Mouse (Mus musculus): ENCODE data around the gene Msgn1. TPM values are rescaled to one million over a fixed set of nuclear protein-coding genes. Genes with fewer than 3 reads are reported as not detected.

Msgn1 gene
- polyA plus RNA-seq, 1 experiment: not detected

GRCm38 (mm10) chr12:11210361-11210760 is 1.6 kb upstream of the Msgn1 start:
- Histone ChIP-seq H3K79me2 (ENCODE audit: control insufficient read depth, insufficient read depth) (no peaks in the 10 kb centered on the region), H3K27me3 (ENCODE audit: control insufficient read depth, insufficient read depth, insufficient read length) (peaks cover 5% of the 10 kb centered on the region), H3K4me3 (ENCODE audit: insufficient read depth, poor library complexity, severe bottlenecking) (no peak overlapping the region), H3ac (ENCODE audit: control insufficient read depth, insufficient read length, low read depth) (no peak overlapping the region), H3K36me3 (ENCODE audit: control insufficient read depth, insufficient read depth) (no peaks in the 10 kb centered on the region), H3K79me3 (ENCODE audit: low read depth) (no peaks in the 10 kb centered on the region)
- TF ChIP-seq MAX (IDR thresholded peaks at IDR 0.05): no peak
- TF ChIP-seq USF1 (IDR thresholded peaks at IDR 0.05; ENCODE audit: low read depth): no peak
- TF ChIP-seq CTCF (IDR thresholded peaks at IDR 0.05; ENCODE audit: control insufficient read depth, insufficient read depth, insufficient read length): no peak
- TF ChIP-seq FOSL1 (IDR thresholded peaks at IDR 0.05; ENCODE audit: insufficient read depth, low read length, poor library complexity, severe bottlenecking): no peak
- no peak for TF ChIP-seq CEBPB (IDR thresholded peaks at IDR 0.05; ENCODE audit: low read depth)
- TF ChIP-seq MYOD1 (IDR thresholded peaks at IDR 0.05; ENCODE audit: control insufficient read depth, insufficient read length, low read depth): no peak
- TF ChIP-seq MYOG (IDR thresholded peaks at IDR 0.05; ENCODE audit: control insufficient read depth, extremely low read depth, insufficient read length): no peak

GRCm38 (mm10) chr12:11209636-11210035 is 864 bp upstream of the Msgn1 start:
- no peaks in the 10 kb centered on the region for H3K36me3 ChIP-seq (ENCODE audit: control insufficient read depth, insufficient read depth)
- H3K27me3 ChIP-seq (ENCODE audit: control insufficient read depth, insufficient read depth, insufficient read length): peaks cover 5% of the 10 kb centered on the region
- no peaks in the 10 kb centered on the region for H3K79me3 ChIP-seq (ENCODE audit: low read depth)
- H3K4me3 ChIP-seq (ENCODE audit: insufficient read depth, poor library complexity, severe bottlenecking): no peak overlapping the region
- H3ac ChIP-seq (ENCODE audit: control insufficient read depth, insufficient read length, low read depth): no peak overlapping the region
- no peaks in the 10 kb centered on the region for H3K79me2 ChIP-seq (ENCODE audit: control insufficient read depth, insufficient read depth)
- no peak for TF ChIP-seq MYOD1 (IDR thresholded peaks at IDR 0.05; ENCODE audit: control insufficient read depth, insufficient read length, low read depth)
- TF ChIP-seq FOSL1 (IDR thresholded peaks at IDR 0.05; ENCODE audit: insufficient read depth, low read length, poor library complexity, severe bottlenecking): no peak
- no peak for TF ChIP-seq CTCF (IDR thresholded peaks at IDR 0.05; ENCODE audit: control insufficient read depth, insufficient read depth, insufficient read length)
- TF ChIP-seq USF1 (IDR thresholded peaks at IDR 0.05; ENCODE audit: low read depth): no peak

GRCm38 (mm10) chr12:11206321-11206720 is 2.5 kb downstream of the Msgn1 start:
- TF ChIP-seq FOSL1 (IDR thresholded peaks at IDR 0.05; ENCODE audit: insufficient read depth, low read length, poor library complexity, severe bottlenecking) (no peak), CTCF (IDR thresholded peaks at IDR 0.05; ENCODE audit: control insufficient read depth, insufficient read depth, insufficient read length) (no peak)
- no peak overlapping the region for H3K4me3 ChIP-seq (ENCODE audit: insufficient read depth, poor library complexity, severe bottlenecking)
- H3K27me3 ChIP-seq (ENCODE audit: control insufficient read depth, insufficient read depth, insufficient read length): peaks cover 5% of the 10 kb centered on the region
- no peaks in the 10 kb centered on the region for H3K79me3 ChIP-seq (ENCODE audit: low read depth)
- H3ac ChIP-seq (ENCODE audit: control insufficient read depth, insufficient read length, low read depth): no peak overlapping the region
- H3K79me2 ChIP-seq (ENCODE audit: control insufficient read depth, insufficient read depth): no peaks in the 10 kb centered on the region
- H3K36me3 ChIP-seq (ENCODE audit: control insufficient read depth, insufficient read depth): no peaks in the 10 kb centered on the region

- Histone ChIP-seq H3K79me2 (ENCODE audit: control insufficient read depth, insufficient read depth) (no peaks in the 10 kb centered on the region), H3K27me3 (ENCODE audit: control insufficient read depth, insufficient read depth, insufficient read length) (peaks cover 5% of the 10 kb centered on the region), H3K36me3 (ENCODE audit: control insufficient read depth, insufficient read depth) (no peaks in the 10 kb centered on the region), H3K4me3 (ENCODE audit: insufficient read depth, poor library complexity, severe bottlenecking) (no peak overlapping the region), H3K79me3 (ENCODE audit: low read depth) (no peaks in the 10 kb centered on the region), H3ac (ENCODE audit: control insufficient read depth, insufficient read length, low read depth) (no peak overlapping the region)
- no peak for TF ChIP-seq MYOG (IDR thresholded peaks at IDR 0.05; ENCODE audit: control insufficient read depth, extremely low read depth, insufficient read length)
- TF ChIP-seq FOSL1 (IDR thresholded peaks at IDR 0.05; ENCODE audit: insufficient read depth, low read length, poor library complexity, severe bottlenecking): no peak
- no peak for TF ChIP-seq CTCF (IDR thresholded peaks at IDR 0.05; ENCODE audit: control insufficient read depth, insufficient read depth, insufficient read length)
- TF ChIP-seq USF1 (IDR thresholded peaks at IDR 0.05; ENCODE audit: low read depth): no peak
- no peak for TF ChIP-seq MAX (IDR thresholded peaks at IDR 0.05)
- TF ChIP-seq MYOD1 (IDR thresholded peaks at IDR 0.05; ENCODE audit: control insufficient read depth, insufficient read length, low read depth): no peak
- TF ChIP-seq CEBPB (IDR thresholded peaks at IDR 0.05; ENCODE audit: low read depth): no peak
Observed at GRCm38 (mm10) chr12:11203694-11204665, 4.8 kb downstream of the Msgn1 start.

- Histone ChIP-seq H3K4me3 (ENCODE audit: insufficient read depth, poor library complexity, severe bottlenecking) (no peak overlapping the region), H3K79me3 (ENCODE audit: low read depth) (no peaks in the 10 kb centered on the region), H3K27me3 (ENCODE audit: control insufficient read depth, insufficient read depth, insufficient read length) (no peaks in the 10 kb centered on the region), H3K79me2 (ENCODE audit: control insufficient read depth, insufficient read depth) (no peaks in the 10 kb centered on the region), H3K36me3 (ENCODE audit: control insufficient read depth, insufficient read depth) (no peaks in the 10 kb centered on the region), H3ac (ENCODE audit: control insufficient read depth, insufficient read length, low read depth) (no peak overlapping the region)
- TF ChIP-seq MAX (IDR thresholded peaks at IDR 0.05) (no peak), MYOD1 (IDR thresholded peaks at IDR 0.05; ENCODE audit: control insufficient read depth, insufficient read length, low read depth) (no peak), FOSL1 (IDR thresholded peaks at IDR 0.05; ENCODE audit: insufficient read depth, low read length, poor library complexity, severe bottlenecking) (no peak), CEBPB (IDR thresholded peaks at IDR 0.05; ENCODE audit: low read depth) (no peak), CTCF (IDR thresholded peaks at IDR 0.05; ENCODE audit: control insufficient read depth, insufficient read depth, insufficient read length) (no peak), MYOG (IDR thresholded peaks at IDR 0.05; ENCODE audit: control insufficient read depth, extremely low read depth, insufficient read length) (no peak), USF1 (IDR thresholded peaks at IDR 0.05; ENCODE audit: low read depth) (no peak)
Observed at GRCm38 (mm10) chr12:11202476-11202875, 6.3 kb downstream of the Msgn1 start.
